Mouse (Mus musculus): ENCODE measurements around the gene Ppp6r1. TPM values are rescaled to one million over a fixed set of nuclear protein-coding genes. Genes with fewer than 3 reads are reported as not detected.

Ppp6r1 gene
- total RNA-seq, 2 experiments from 2014 or later, result 132 to 135 TPM

GRCm38 (mm10) chr7:4663179-4663578 lies 4.4 kb upstream of the Ppp6r1 start:
- DNase-seq (ENCODE audit: low spot score in 2 of 2), result no peak

GRCm38 (mm10) chr7:4659911-4660443 lies 1.2 kb upstream of the Ppp6r1 start:
- DNase-seq (ENCODE audit: low spot score in 2 of 2), result peak in 1 of 2 experiments; percentile 66
- intact Hi-C loops (cut with DNase I), result no loop called here

More at GRCm38 (mm10) chr7:4663179-4663578, 4.4 kb upstream of the Ppp6r1 start:
- intact Hi-C loops (cut with DNase I), result no loop called here

DNA sequence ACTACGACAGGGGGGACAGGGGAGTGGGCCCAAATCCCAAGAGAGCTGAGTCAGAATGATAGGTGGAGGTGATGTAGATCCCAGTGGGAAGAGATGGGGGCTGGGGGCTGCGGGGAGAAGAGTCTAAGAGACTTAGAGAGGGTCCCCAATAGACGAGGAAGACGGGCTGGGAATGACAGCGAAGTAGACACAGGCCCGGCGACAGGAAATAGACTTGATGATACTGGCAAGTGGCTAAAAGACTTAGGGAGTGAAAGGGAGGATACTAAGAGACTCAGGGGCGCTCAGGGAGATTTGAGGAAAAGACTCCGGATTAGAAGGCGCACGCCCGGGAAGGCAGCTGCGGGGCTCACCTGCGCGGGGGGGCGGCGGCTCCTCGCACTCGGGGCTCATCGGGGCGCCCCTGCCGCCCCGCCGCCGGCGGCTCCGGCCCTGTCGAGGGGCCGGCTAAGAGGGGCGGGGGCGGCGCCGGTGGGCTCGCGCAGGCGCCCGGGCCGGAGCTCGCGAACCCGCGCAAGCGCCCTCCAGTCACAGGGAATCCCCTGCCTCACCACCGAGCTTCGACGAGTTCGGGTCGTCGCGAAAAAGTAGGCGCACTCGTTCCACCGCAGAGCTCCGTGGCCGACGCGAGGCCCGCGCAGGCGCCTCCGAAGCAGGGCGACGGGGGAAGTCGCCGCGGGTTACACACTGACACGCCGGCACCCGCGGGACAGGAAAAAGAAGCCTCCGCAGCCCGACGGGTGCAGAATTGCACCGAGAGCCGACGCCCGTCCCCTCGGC lies 501 bp downstream of the Ppp6r1 start:
- intact Hi-C loops (cut with DNase I), result no loop called here
- DNase-seq (ENCODE audit: low spot score in 2 of 2), result peak; percentile 59 to 62

DNA sequence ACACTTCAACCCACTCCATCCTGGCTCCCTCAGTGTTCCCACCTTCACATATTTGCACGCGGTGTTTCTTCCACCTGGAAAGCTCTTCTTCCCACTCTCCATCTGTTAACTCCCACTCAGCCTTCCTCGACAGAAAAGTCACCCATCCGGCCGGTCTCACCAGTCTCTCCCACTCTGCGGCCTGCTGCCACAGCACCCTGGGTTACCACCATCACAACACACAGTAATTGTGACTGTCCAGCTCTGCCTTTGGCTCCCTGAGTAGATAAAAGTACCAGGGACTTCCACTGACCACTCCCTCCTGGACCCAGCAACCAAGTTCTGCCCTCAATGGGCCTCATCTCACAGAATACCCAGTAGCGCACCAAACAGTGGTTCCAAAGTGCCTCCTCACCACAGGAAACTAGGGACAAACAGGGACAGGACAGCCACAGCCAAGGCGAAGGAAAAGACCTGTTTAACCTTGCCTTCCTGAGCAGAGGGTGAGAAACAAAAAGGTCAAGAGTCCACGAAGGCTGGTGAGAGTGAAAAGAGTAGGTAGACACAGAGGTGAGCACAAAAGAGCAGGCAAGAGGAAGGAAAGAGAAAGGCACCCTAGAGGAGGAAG lies 1.2 kb downstream of the Ppp6r1 start:
- DNase-seq (ENCODE audit: low spot score in 2 of 2), result peak in 1 of 2 experiments; percentile 32
- intact Hi-C loops (cut with DNase I), result no loop called here

DNA sequence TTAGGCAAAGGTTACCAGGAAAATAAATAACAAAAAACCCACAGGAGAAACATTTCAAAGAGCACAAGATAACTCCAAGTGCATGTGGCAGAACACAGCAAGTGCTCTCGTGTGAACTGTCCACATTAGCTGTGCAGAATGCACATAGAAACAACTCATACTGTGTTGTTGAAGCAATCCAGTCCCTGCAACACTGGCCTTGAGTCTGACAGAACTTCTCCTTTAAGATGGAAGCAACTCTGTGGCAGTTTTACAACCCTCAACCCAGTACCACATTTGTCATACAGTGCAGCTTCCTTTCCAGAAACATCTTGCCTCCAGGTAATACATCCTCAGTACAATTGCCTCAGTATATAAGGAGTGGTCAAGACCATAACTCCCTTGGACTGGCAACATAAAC lies 2.0 kb downstream of the Ppp6r1 start:
- intact Hi-C loops (cut with DNase I), result no loop called here
- no peak for DNase-seq (ENCODE audit: low spot score in 2 of 2)

GRCm38 (mm10) chr7:4655916-4656315 lies 2.9 kb downstream of the Ppp6r1 start:
- intact Hi-C loops (cut with DNase I), result no loop called here
- DNase-seq (ENCODE audit: low spot score in 2 of 2), result no peak

- intact Hi-C loops (cut with DNase I), result no loop called here
- DNase-seq (ENCODE audit: low spot score in 2 of 2), result no peak
Observed at GRCm38 (mm10) chr7:4655393-4655792, 3.4 kb downstream of the Ppp6r1 start.

- no peak for DNase-seq (ENCODE audit: low spot score in 2 of 2)
- intact Hi-C loops (cut with DNase I), result no loop called here
Observed at GRCm38 (mm10) chr7:4654221-4654620, 4.6 kb downstream of the Ppp6r1 start.

DNA sequence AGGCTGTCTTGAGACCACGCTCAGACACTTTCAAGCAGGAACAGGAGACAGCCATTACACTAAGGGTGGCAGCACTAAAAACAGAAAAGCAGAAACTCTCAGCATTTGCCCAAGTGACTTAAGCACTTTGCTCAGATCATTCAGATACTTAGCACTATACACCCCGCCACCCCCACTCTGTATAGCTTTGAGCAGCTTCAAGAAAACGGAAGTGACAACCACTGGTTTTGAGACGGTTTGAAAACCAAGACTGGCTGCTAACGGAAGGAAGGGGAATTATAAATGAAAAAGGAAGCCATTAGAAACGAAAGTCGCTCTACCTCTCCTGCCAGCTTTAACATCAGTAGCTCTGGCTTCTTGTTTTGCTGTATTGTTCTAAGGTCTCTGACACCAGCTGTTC lies 5.0 kb downstream of the Ppp6r1 start:
- peak; percentile 53 to 70 for DNase-seq (ENCODE audit: low spot score in 2 of 2)
- intact Hi-C loops (cut with DNase I), result no loop called here

GRCm38 (mm10) chr7:4653351-4653750 lies 5.5 kb downstream of the Ppp6r1 start:
- intact Hi-C loops (cut with DNase I), result no loop called here
- no peak for DNase-seq (ENCODE audit: low spot score in 2 of 2)

DNA sequence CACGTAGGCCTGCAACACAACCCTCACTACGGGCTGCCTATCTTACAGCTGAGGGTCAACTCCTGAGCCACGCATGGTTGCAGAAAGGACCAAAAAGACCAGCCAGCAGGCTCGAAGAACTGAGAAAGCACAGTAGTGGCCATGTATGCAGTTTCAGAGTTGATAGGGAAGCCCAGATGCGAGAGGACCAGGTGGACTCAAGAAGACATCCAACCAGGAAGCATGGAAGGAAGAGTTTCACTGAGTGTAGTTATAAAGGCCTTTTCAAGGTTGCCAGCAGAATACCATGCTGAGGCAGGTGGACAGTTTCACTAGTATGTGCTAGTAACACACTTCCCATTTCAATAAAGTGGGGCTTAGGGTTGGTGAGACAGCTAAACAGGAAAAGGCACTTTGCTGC lies 6.1 kb downstream of the Ppp6r1 start:
- no peak for DNase-seq (ENCODE audit: low spot score in 2 of 2)
- intact Hi-C loops (cut with DNase I), result no loop called here

- intact Hi-C loops (cut with DNase I), result no loop called here
Observed at GRCm38 (mm10) chr7:4651581-4651980, 7.2 kb downstream of the Ppp6r1 start.

GRCm38 (mm10) chr7:4647992-4648391 lies 10.8 kb downstream of the Ppp6r1 start:
- DNase-seq (ENCODE audit: low spot score in 2 of 2), result no peak
- intact Hi-C loops (cut with DNase I), result no loop called here

More at GRCm38 (mm10) chr7:4651581-4651980, 7.2 kb downstream of the Ppp6r1 start:
- no peak for DNase-seq (ENCODE audit: low spot score in 2 of 2)

DNA sequence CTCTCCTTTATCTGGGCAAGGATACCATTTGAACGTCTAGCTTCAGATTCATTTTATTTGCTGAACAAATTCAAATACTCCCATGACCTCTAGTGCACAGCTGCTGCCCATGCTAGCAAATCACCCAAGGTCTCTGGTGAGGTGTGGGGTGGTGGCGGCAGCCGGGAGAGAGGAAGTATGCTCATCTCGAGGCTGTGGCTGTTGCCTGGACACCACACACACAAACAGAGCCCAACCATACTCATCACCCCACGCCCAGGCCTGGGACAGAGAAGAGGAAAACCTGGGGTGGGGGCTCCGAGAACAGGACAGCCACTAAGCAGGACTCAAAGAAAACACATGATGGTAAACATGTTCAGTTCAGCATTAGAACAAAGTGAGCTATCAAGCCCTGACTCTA lies 11.5 kb downstream of the Ppp6r1 start:
- intact Hi-C loops (cut with DNase I), result no loop called here
- DNase-seq (ENCODE audit: low spot score in 2 of 2), result no peak

GRCm38 (mm10) chr7:4646806-4647205 lies 12.0 kb downstream of the Ppp6r1 start:
- intact Hi-C loops (cut with DNase I), result no loop called here
- DNase-seq (ENCODE audit: low spot score in 2 of 2), result no peak

GRCm38 (mm10) chr7:4643225-4643624 lies 15.6 kb downstream of the Ppp6r1 start:
- intact Hi-C loops (cut with DNase I), result loop anchor here (5.0 kb wide), 1 partner anchor 86 kb away; no protein-coding TSS in a partner anchor
- DNase-seq (ENCODE audit: low spot score in 2 of 2), result no peak

DNA sequence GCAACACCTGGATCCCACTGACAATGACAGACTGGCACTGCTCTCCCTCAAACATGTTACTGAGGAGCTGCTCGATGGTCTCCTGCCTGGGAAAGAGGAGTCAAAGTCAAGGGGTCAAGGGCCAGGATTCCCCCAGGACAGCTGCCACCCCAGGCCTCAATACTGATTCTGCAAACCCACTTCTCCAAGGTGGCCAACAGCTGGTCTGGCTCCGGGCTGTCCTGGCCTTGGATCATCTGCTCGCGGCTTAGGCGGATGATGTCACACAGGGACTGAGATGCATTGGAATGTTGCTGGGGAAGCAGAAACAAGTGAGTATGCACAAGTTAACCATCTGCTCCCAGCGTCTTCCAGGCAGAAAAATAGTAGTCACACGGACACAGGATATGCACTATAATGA lies 16.9 kb downstream of the Ppp6r1 start:
- DNase-seq (ENCODE audit: low spot score in 2 of 2), result no peak
- intact Hi-C loops (cut with DNase I), result loop anchor here (5.0 kb wide), 1 partner anchor 85 kb away; no protein-coding TSS in a partner anchor

DNA sequence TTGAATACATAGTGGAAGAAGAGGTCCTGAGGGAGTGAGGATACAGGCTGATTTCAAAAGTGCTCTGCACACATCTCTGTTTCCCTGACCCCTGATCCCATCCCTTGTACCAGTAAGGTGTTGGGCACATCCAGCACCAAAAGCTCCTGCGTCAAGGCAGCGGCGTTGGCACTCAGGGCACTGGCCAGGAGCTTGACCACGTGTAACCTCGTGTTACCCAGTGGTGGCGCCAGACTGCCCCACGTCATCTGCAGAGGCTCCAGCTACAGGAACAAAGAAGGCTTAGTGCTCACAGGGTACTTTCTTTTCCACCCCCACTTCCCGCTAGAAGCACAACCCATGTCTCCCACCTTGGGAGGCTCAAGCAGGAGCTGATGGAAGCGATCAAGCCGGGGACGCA lies 17.7 kb downstream of the Ppp6r1 start:
- no peak for DNase-seq (ENCODE audit: low spot score in 2 of 2)
- intact Hi-C loops (cut with DNase I), result loop anchor here (5.0 kb wide), 1 partner anchor 84 kb away; no protein-coding TSS in a partner anchor

GRCm38 (mm10) chr7:4636179-4636578 lies 22.6 kb downstream of the Ppp6r1 start:
- no peak for DNase-seq (ENCODE audit: low spot score in 2 of 2)
- intact Hi-C loops (cut with DNase I), result no loop called here

DNA sequence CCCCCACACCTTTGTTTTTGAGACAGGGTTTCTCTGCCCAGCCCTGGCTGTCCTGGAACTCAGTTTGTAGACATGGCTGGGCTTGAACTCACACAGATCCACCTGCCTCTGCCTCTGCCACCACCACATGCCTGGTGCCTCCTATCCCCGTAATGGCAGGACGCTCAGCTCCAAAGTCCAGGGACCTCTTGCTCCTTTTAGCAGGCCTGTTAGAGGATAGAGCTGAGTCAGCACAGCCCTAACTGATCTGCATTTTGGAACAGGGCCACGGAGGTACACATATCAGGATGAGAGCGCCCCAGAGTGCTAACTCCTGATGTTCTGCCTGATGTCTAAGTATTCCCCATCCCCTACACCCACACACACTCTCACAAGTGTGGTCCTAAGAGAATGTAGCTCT lies 27.8 kb downstream of the Ppp6r1 start, which contains the start of gene Tmem86b:
Tmem86b (minus strand) TSS at position 392 of the 400 bp plus-strand sequence.
- intact Hi-C loops (cut with DNase I), result no loop called here
- DNase-seq (ENCODE audit: low spot score in 2 of 2), result no peak

- no peak for DNase-seq (ENCODE audit: low spot score in 2 of 2)
- intact Hi-C loops (cut with DNase I), result no loop called here
Observed at GRCm38 (mm10) chr7:4630198-4630597, 28.6 kb downstream of the Ppp6r1 start.

Data from left cerebral cortex, postnatal 14 days (tissue).